Mouse (Mus musculus) ES-E14 (cell line): ENCODE results near the gene Ctps2. TPM values are rescaled to one million over a fixed set of nuclear protein-coding genes. Genes with fewer than 3 reads are reported as not detected.
A peak's percentile ranks its signal among the peaks of the same experiment; 100 is the strongest.
"Not testable (repeated sequence)": the region's sequence is repeated elsewhere in the genome, so short reads cannot be mapped to it uniquely, and the experiment has no call there.

Source experiments
- DNase-seq: peaks from one replicate; pipeline ENCODE4 v3.0.0-alpha.2; 2013; ENCODE audit warnings: low read depth, low spot score
- H3K27ac ChIP-seq: 2 replicates; pipeline ENCODE4 v1.5.1; 2012; ENCODE audit warnings: low read depth, mild to moderate bottlenecking, low read length, moderate library complexity, mixed read lengths; ENCODE audit not compliant: poor library complexity, insufficient read depth, severe bottlenecking
- H3K36me3 ChIP-seq: 2 replicates; pipeline ENCODE4 v1.6.1; 2012; ENCODE audit warnings: mild to moderate bottlenecking, low read length, moderate library complexity, mixed read lengths; ENCODE audit not compliant: control insufficient read depth, poor library complexity, insufficient read depth, severe bottlenecking
- H3K4me1 ChIP-seq, 2 experiments: fragments of 150-350 bp in 1 of 2; sonication (generic) in 1 of 2; 2 replicates each; pipeline ENCODE4 v1.6.1; 2012; ENCODE audit warnings: low read length in 2 of 2, mild to moderate bottlenecking in 1 of 2, mixed read lengths in 1 of 2; ENCODE audit not compliant: control insufficient read depth in 2 of 2, insufficient read depth in 2 of 2, poor library complexity in 1 of 2
- H3K4me3 ChIP-seq, 2 experiments: fragments of 150-350 bp in 1 of 2; sonication (generic) in 1 of 2; 2 replicates each; pipeline ENCODE4 v1.5.1; 2012; ENCODE audit warnings: low read length in 2 of 2, low read depth in 1 of 2, mild to moderate bottlenecking in 1 of 2, mixed read lengths in 1 of 2; ENCODE audit not compliant: insufficient read depth in 1 of 2, poor library complexity in 1 of 2, severe bottlenecking in 1 of 2
- H3K9ac ChIP-seq: 2 replicates; pipeline ENCODE4 v1.6.1; 2012; ENCODE audit warnings: low read depth, mild to moderate bottlenecking, low read length, mixed read lengths; ENCODE audit not compliant: poor library complexity, insufficient read depth, severe bottlenecking
- H3K9me3 ChIP-seq: fragments of 150-350 bp; sonication (generic); 2 replicates; pipeline ENCODE4 v1.6.1; 2012; ENCODE audit warnings: low read depth, mild to moderate bottlenecking, low read length; ENCODE audit not compliant: control insufficient read depth, insufficient read depth
- CHD2 ChIP-seq: IDR thresholded peaks from 2 replicates; pipeline ENCODE4 v1.6.1; 2014; ENCODE audit warnings: mild to moderate bottlenecking, low read depth, low read length, inconsistent platforms
- HCFC1 ChIP-seq: IDR thresholded peaks from 2 replicates; pipeline ENCODE4 v1.6.1; 2012; ENCODE audit warnings: low read length, inconsistent platforms, borderline replicate concordance; ENCODE audit not compliant: insufficient read depth
- MAFK ChIP-seq: IDR thresholded peaks from 2 replicates; pipeline ENCODE4 v1.6.1; 2014; ENCODE audit warnings: mild to moderate bottlenecking, low read depth, low read length, inconsistent platforms; ENCODE audit not compliant: insufficient read depth
- ZC3H11A ChIP-seq: IDR thresholded peaks from 2 replicates; pipeline ENCODE4 v1.6.1; 2012; ENCODE audit warnings: low read depth, mild to moderate bottlenecking, inconsistent platforms, low read length, borderline replicate concordance
- ZNF384 ChIP-seq: IDR thresholded peaks from 2 replicates; pipeline ENCODE4 v1.6.1; 2012; ENCODE audit warnings: low read depth, low read length, inconsistent platforms
- in situ Hi-C, 2 experiments: fragments of 600-800 bp; cut with MboI; formaldehyde crosslinking; loops; one replicate each; pipeline ENCODE4 v1.15.1; 2025; ENCODE audit warnings: low sequenced_read_pairs in 2 of 2, inconsistent platforms in 1 of 2; ENCODE audit not compliant: unreplicated experiment in 2 of 2
- total RNA-seq: library from RNA; depleted of rRNA; stranded (reverse); fragments of 300-350 nt; gene quantifications from 2 replicates; pipeline ENCODE4 v1.2.3, GENCODE M21; 2012

Ctps2 gene
- total RNA-seq, 1 experiment = 23.4 TPM

GRCm38 (mm10) chrX:162878236-162878635 lies 22.8 kb upstream of the Ctps2 start:
- in situ Hi-C loops = no loop called here
- no peaks in the 10 kb centered on the region for H3K9me3 ChIP-seq
- no peak for TF ChIP-seq ZC3H11A
- no peak for TF ChIP-seq ZNF384
- TF ChIP-seq CHD2 = no peak
- TF ChIP-seq HCFC1 = no peak
- TF ChIP-seq MAFK = no peak
- H3K4me3 ChIP-seq = no peak overlapping the region
- no peak overlapping the region for H3K9ac ChIP-seq
- no peak overlapping the region for H3K27ac ChIP-seq
- no peaks in the 10 kb centered on the region for H3K4me1 ChIP-seq
- DNase-seq = no peak
- H3K36me3 ChIP-seq = no peaks in the 10 kb centered on the region

- H3K9ac ChIP-seq = peak within 1 kb of the TSS; percentile 84
- H3K27ac ChIP-seq = no peak within 1 kb of the TSS
- H3K4me1 ChIP-seq = 0 out of 4 replicates have a peak, but pooled peaks cover 0 to 3% of the 10 kb centered on the region in 2 experiments
- in situ Hi-C loops = no loop called here
- H3K9me3 ChIP-seq = no peaks in the 10 kb centered on the region
- no peak for DNase-seq
- peak within 1 kb of the TSS; percentile 86 to 96 for H3K4me3 ChIP-seq
- H3K36me3 ChIP-seq = no peaks in the 10 kb centered on the region
- TF ChIP-seq MAFK = no peak
- TF ChIP-seq CHD2 = no peak
- TF ChIP-seq ZC3H11A = no peak
- TF ChIP-seq ZNF384 = no peak
- TF ChIP-seq HCFC1 = no peak
These were observed 13.0 kb upstream of the Ctps2 start, which contains the start of gene Syap1 for GRCm38 (mm10) chrX:162887931-162888511. Gene Syap1, minus strand, starts transcription at chrX:162888447.

GRCm38 (mm10) chrX:162888575-162889223 lies 12.3 kb upstream of the Ctps2 start:
- H3K9me3 ChIP-seq, H3K36me3 ChIP-seq, H3K4me1 ChIP-seq, H3K4me3 ChIP-seq, in situ Hi-C loops, DNase-seq, H3K9ac ChIP-seq, H3K27ac ChIP-seq: not testable (repeated sequence)

GRCm38 (mm10) chrX:162901371-162902039 lies 467 bp downstream of the Ctps2 start:
- Histone ChIP-seq H3K9ac (peak overlapping the region; percentile 82), H3K9me3 (no peaks in the 10 kb centered on the region), H3K4me3 (peak overlapping the region; percentile 78 to 87), H3K36me3 (no peaks in the 10 kb centered on the region), H3K27ac (peak overlapping the region; percentile 63; the same call in 1 of the 2 replicates), H3K4me1 (0 out of 4 replicates have a peak, but pooled peaks cover 0 to 2% of the 10 kb centered on the region in 2 experiments)
- no peak for TF ChIP-seq MAFK
- TF ChIP-seq ZNF384 = no peak
- TF ChIP-seq CHD2 = no peak
- TF ChIP-seq ZC3H11A = no peak
- in situ Hi-C loops = no loop called here
- no peak for DNase-seq
